Mouse (Mus musculus) neural tube, embryonic 14.5 days (tissue): ENCODE data around the gene Ctsa. TPM values are rescaled to one million over a fixed set of nuclear protein-coding genes. Genes with fewer than 3 reads are reported as not detected.
A peak's percentile ranks its signal among the peaks of the same experiment; 100 is the strongest.

ENCODE experiments used
- ATAC-seq: fragments of 200-750 bp; cut with Nextera tagmentation; 2 replicates; pipeline ENCODE4 v1.8.0; 2017; ENCODE audit warnings: low read depth, mild to moderate bottlenecking, moderate TSS enrichment, moderate library complexity
- H3K27ac ChIP-seq: fragments of 300-500 bp; sonication (generic); 2 replicates; pipeline ENCODE4 v1.5.1; 2014; ENCODE audit warnings: low read depth, mild to moderate bottlenecking, control low read depth, low read length, moderate library complexity, mixed read lengths
- H3K27me3 ChIP-seq: fragments of 300-500 bp; sonication (generic); 2 replicates; pipeline ENCODE4 v1.6.1; 2014; ENCODE audit warnings: low read length; ENCODE audit not compliant: control insufficient read depth, insufficient read depth
- H3K36me3 ChIP-seq: fragments of 300-500 bp; sonication (generic); 2 replicates; pipeline ENCODE4 v1.6.1; 2014; ENCODE audit warnings: low read length, mixed read lengths; ENCODE audit not compliant: control insufficient read depth, insufficient read depth
- H3K4me1 ChIP-seq: fragments of 300-500 bp; sonication (generic); 2 replicates; pipeline ENCODE4 v1.6.1; 2014; ENCODE audit warnings: low read length; ENCODE audit not compliant: control insufficient read depth, insufficient read depth
- H3K4me2 ChIP-seq: fragments of 300-500 bp; sonication (generic); 2 replicates; pipeline ENCODE4 v1.6.1; 2014; ENCODE audit warnings: mild to moderate bottlenecking, low read depth, low read length, control low read depth
- H3K4me3 ChIP-seq: fragments of 300-500 bp; sonication (generic); 2 replicates; pipeline ENCODE4 v1.5.1; 2014; ENCODE audit warnings: low read depth, low read length, control low read depth, mixed read lengths
- H3K9ac ChIP-seq: fragments of 300-500 bp; sonication (generic); replicated peaks from 2 replicates; pipeline ENCODE4 v1.6.1; 2014; ENCODE audit warnings: low read depth, mild to moderate bottlenecking, control low read depth, low read length, mixed read lengths
- H3K9me3 ChIP-seq: fragments of 300-500 bp; sonication (generic); 2 replicates; pipeline ENCODE4 v1.6.1; 2016; ENCODE audit warnings: low read length; ENCODE audit not compliant: control insufficient read depth
- WGBS: fragments of 180-500 bp; shearing (Covaris S2); extraction: QIAGEN DNeasy Blood & Tissue Kit; methylation state at CpG from one replicate; pipeline ENCODE4 v1.1.7; 2014; 5-methylcytosine and 5-hydroxymethylcytosine counted together
- polyA plus RNA-seq: library from polyadenylated mRNA; unstranded; fragments of >200 nt; fragmentation: Nextera tagmentation; extraction: Ambion mirVana; gene quantifications from 2 replicates; pipeline ENCODE4 v1.2.1, GENCODE M21; 2014

Ctsa gene
- polyA plus RNA-seq, 1 experiment from 2014 or later, result 81.2 TPM

DNA sequence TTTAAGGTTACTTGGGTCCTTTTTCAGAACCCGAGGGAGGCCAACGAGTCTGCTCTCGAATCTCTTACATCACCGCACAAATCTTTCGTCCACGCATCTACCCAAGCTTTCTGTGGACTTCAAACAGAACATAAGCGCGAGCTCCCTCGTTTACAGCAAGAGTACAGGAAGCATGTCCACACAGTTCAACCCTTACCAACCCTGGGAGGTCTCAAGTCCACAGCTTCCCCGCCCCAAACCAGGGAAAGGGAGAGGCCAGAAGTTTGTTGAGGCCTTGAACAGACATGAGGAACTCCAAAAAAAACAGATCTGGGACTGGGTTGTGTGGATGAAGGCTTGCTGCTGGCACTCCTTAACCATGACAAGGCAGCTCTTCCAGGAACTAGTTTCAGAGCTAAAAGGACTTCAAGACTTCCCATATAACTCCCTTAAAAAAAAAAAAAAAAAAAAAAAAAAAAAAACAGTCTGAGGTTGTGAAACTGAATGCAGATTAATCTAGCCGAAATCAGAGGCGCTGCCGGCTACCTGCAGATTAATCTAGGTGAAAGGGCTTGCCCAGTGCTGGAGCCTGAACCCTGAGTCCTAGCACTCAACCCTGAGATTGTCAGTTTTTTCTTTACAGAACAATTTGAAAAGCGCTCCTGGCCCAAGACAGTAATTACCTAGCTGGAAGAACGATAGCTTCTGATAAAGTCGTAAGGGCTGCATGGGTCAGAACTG lies 29.3 kb upstream of the Ctsa start:
- Histone ChIP-seq H3K36me3 (peaks cover 3% of the 10 kb centered on the region), H3K9ac (peak overlapping the region; percentile 67; the same call in 1 of the 2 replicates), H3K9me3 (no peaks in the 10 kb centered on the region), H3K27ac (no peak overlapping the region), H3K4me3 (peak overlapping the region; percentile 54; the same call in 1 of the 2 replicates), H3K27me3 (no peaks in the 10 kb centered on the region), H3K4me2 (peak overlapping the region; percentile 64), H3K4me1 (peaks cover 16% of the 10 kb centered on the region)
- no peak for ATAC-seq
- WGBS, result 94% methylated on average over 16 of the region's 16 CpGs

DNA sequence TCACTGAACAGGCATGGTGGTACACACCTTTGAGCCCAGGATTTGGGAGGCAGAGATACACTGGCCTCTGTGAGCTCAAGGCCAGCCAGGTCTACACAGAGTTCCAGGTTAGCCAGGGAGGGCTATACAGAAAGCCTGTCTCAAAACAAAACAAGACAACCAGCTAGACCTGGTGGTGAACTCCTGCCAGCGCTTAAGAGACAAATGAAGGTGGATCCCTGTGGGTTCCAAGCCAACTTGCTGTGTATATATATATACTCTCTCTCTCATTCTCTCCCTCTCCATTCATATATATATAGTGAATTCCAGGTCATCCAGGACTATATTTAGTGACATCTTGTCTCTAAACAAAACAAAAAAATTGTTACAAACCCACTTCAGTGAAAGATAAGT lies 28.8 kb upstream of the Ctsa start:
- Histone ChIP-seq H3K4me3 (peak overlapping the region; percentile 54), H3K9ac (peak overlapping the region; percentile 67; the same call in 1 of the 2 replicates), H3K36me3 (peaks cover 3% of the 10 kb centered on the region), H3K9me3 (no peaks in the 10 kb centered on the region), H3K4me2 (peak overlapping the region; percentile 64), H3K27ac (no peak overlapping the region), H3K27me3 (no peaks in the 10 kb centered on the region), H3K4me1 (peaks cover 16% of the 10 kb centered on the region)
- 59% methylated on average over 1 of the region's 1 CpGs for WGBS
- no peak for ATAC-seq

DNA sequence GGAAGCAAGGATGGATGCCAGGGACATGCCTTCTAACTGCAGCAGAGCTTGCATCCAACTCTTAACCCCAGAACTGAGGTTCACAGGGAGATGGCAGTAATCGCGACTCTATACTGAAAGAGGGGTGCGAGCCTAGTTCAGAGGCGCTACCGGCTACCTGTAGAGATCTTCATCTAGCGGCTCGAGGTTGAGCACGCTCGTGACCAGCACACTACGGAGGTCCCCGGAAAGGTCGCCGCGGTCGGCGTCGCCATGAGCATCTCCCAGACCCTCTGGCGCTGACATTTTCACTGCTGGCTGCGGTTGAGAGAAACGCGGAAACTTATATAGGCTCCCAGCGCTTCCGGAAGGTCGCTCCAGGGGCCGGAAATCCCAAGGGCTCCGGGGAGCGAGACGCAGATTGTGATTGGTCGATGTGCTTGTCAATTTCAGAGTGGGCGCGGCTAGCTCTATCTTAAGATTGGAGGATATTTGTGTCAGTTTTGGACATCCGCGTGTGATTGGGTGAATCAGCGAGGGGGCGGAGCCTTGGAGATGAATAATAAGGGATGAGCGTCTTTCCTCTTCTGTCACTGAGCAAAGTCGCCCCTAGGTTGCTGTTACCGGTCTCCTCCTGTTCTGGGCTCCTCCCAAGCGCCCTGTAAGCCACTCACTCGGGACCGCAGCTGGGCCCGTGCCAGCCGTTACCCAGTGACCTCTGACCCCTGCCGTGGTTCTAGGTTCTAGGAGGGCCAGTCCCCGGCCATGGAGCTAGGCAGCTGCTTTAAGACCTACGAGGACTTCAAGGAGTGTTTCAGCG lies 27.9 kb upstream of the Ctsa start, which contains the start of the genes Acot8 and Zswim3:
Gene Acot8, minus strand, starts transcription at position 350 of the 799 bp plus-strand sequence.
Gene Zswim3, plus strand, starts transcription at position 566 of the 799 bp plus-strand sequence.
- H3K27ac ChIP-seq, result peak within 1 kb of the TSS; percentile 79
- WGBS, result under 1% methylated on average over 47 of the region's 47 CpGs
- no peaks in the 10 kb centered on the region for H3K27me3 ChIP-seq
- peak within 1 kb of the TSS; percentile 54 for H3K4me3 ChIP-seq
- H3K36me3 ChIP-seq, result no peaks in the 10 kb centered on the region; the same call in none of the 2 replicates
- H3K9me3 ChIP-seq, result no peaks in the 10 kb centered on the region
- H3K4me2 ChIP-seq, result peak within 1 kb of the TSS; percentile 64
- peak within 1 kb of the TSS; percentile 67 for H3K9ac ChIP-seq
- peak; percentile 96 for ATAC-seq
- peaks cover 16% of the 10 kb centered on the region for H3K4me1 ChIP-seq

DNA sequence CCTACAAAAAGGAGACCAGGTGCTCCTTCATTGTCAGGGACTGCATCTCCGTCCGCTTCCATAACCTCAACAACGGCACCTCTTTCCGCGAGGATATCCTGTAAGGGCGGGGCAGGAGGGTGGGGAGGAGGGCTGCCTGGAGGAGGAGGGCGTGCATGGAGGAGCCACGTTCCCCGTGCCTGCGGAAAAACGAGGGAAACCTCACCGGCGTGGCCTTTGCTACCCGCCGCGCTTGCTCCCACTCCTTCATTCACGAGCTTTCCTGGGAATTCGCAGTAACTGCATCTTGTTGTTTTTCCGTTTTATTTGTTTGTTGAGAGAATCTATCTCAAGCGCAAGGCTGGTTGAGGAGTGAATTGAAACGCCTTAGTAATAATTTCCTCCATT lies 27.3 kb upstream of the Ctsa start:
- no peak; the same call in 1 of the 2 replicates for ATAC-seq
- Histone ChIP-seq H3K36me3 (no peaks in the 10 kb centered on the region; the same call in none of the 2 replicates), H3K27ac (peak overlapping the region; percentile 66), H3K9ac (peak overlapping the region; percentile 52), H3K4me2 (peak overlapping the region; percentile 62), H3K27me3 (no peaks in the 10 kb centered on the region), H3K4me3 (peak overlapping the region; percentile 54), H3K4me1 (peaks cover 16% of the 10 kb centered on the region), H3K9me3 (no peaks in the 10 kb centered on the region)
- WGBS, result under 1% methylated on average over 21 of the region's 21 CpGs

DNA sequence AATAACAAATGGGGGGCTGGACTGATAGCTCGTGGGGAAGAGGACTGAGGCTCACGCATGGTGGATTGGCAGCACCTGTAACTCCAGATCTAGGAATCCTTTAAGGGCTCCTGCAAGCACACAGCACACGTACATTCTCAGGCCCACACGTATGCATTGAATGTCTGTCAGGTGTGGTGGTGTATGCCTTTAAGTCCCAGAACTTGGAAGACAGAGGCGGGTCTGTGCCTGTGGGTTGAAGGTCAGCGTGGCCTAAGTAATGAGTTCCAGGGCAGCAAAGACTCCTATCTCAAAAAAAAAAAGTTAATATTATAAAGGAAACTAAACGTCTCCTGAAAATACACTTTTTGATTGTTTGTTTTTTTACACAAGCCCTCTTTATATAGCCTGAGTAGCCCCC lies 26.1 kb upstream of the Ctsa start:
- H3K9me3 ChIP-seq, result no peaks in the 10 kb centered on the region
- H3K36me3 ChIP-seq, result no peaks in the 10 kb centered on the region; the same call in 1 of the 2 replicates
- peaks cover 16% of the 10 kb centered on the region for H3K4me1 ChIP-seq
- no peak for ATAC-seq
- WGBS, result 86% methylated on average over 7 of the region's 7 CpGs
- no peak overlapping the region for H3K9ac ChIP-seq
- no peaks in the 10 kb centered on the region for H3K27me3 ChIP-seq
- H3K27ac ChIP-seq, result no peak overlapping the region
- H3K4me3 ChIP-seq, result no peak overlapping the region
- H3K4me2 ChIP-seq, result no peak overlapping the region

DNA sequence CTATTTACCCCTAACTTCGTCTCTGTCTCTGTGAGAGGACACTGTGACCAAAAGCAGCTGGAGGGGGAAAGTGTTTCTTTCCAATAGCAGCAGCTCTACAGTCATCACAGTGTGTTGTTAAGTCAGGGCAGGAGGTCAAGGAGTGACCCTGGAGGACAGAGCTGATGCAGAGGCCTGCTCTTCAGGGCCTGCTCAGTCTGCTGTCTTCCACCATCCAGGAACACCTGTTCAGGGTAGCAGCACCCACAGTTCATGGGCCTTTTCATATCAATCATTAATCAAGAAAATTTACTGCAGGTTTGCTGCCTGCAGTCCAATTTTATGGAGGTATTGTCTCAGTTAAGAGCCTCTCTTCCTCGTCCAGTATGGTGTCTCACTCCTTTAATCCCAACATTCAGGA lies 19.1 kb upstream of the Ctsa start:
- 51% methylated on average over 2 of the region's 2 CpGs for WGBS
- no peak for ATAC-seq
- Histone ChIP-seq H3K9me3 (no peaks in the 10 kb centered on the region), H3K27ac (no peak overlapping the region), H3K9ac (no peak overlapping the region), H3K4me2 (no peak overlapping the region), H3K4me3 (no peak overlapping the region), H3K4me1 (no peaks in the 10 kb centered on the region), H3K36me3 (no peaks in the 10 kb centered on the region; the same call in 1 of the 2 replicates), H3K27me3 (no peaks in the 10 kb centered on the region)

DNA sequence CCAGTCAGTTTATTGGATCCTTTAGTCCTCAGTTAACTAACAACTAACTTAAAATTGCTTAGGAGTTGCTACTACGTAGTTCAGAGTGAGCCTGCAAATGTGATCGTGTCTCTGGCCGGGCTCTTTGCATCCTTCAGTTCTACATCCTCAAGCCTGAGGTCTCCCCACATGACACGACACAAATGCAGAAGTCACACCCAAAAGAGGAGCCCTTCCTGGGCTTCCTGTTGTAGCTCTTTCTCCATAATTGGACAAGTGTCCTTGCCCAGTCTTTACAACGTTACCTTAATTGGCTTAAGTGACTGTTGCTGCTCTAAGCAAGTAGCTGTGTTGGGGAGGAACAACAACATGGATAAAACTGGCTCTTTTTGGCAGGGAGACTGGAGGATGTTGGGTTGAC lies 17.3 kb upstream of the Ctsa start:
- 91% methylated on average over 5 of the region's 5 CpGs for WGBS
- no peak overlapping the region for H3K4me2 ChIP-seq
- no peak overlapping the region for H3K4me3 ChIP-seq

DNA sequence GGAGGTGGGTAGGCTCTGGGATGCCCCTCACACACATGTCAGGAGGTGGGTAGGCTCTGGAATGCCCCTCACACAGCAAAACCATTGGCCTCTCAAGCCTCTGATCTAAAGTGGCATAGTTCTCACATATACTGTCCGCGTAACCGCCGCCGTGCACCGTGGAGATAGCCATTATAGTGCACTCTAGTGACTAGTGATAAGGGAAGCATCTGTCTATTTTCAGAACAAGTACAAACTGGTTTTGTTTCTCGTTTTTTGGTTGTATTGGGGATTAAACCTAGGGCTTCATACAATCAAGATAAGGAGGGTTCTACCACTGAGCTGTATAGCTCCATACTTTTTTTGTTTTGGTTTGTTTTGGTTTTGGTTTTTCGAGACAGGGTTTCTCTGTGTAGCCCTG lies 16.9 kb upstream of the Ctsa start:
- H3K9me3 ChIP-seq, result no peaks in the 10 kb centered on the region
- H3K27me3 ChIP-seq, result no peaks in the 10 kb centered on the region
- H3K36me3 ChIP-seq, result peaks cover 4% of the 10 kb centered on the region
- no peak overlapping the region for H3K4me2 ChIP-seq
- H3K9ac ChIP-seq, result no peak overlapping the region
- H3K4me3 ChIP-seq, result no peak overlapping the region
- H3K27ac ChIP-seq, result no peak overlapping the region
- H3K4me1 ChIP-seq, result no peaks in the 10 kb centered on the region
- ATAC-seq, result no peak
- 91% methylated on average over 8 of the region's 8 CpGs for WGBS

More for the DNA sequence above, 17.3 kb upstream of the Ctsa start:
- Histone ChIP-seq H3K27me3 (no peaks in the 10 kb centered on the region), H3K27ac (no peak overlapping the region), H3K9me3 (no peaks in the 10 kb centered on the region), H3K36me3 (no peaks in the 10 kb centered on the region), H3K4me1 (no peaks in the 10 kb centered on the region), H3K9ac (no peak overlapping the region)
- ATAC-seq, result no peak

DNA sequence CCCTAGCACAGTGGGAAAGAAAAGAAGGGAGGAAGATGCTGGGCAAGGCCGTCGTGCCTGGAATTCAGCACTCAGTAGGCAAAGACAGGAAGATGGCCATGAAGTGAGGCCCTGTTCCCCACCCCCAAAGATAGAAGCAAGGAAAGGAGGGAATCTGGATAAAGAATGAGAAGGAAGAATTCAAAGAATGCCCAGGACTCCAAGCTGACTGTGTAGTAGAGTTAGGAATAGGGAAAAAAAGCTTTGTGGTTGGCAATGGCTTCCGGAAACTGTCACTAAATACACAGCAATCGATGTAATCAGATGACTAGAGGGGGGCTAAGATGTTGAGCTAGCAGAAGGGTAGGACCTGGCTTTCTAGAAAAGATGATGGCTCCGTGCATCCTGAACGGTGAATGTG lies 15.5 kb upstream of the Ctsa start:
- WGBS, result 92% methylated on average over 6 of the region's 6 CpGs
- Histone ChIP-seq H3K4me2 (no peak overlapping the region), H3K9me3 (no peaks in the 10 kb centered on the region), H3K9ac (no peak overlapping the region), H3K27ac (no peak overlapping the region), H3K27me3 (no peaks in the 10 kb centered on the region), H3K4me3 (no peak overlapping the region), H3K4me1 (peaks cover 2% of the 10 kb centered on the region; the same call in 1 of the 2 replicates), H3K36me3 (peaks cover 9% of the 10 kb centered on the region)
- no peak for ATAC-seq
